Mouse (Mus musculus) cortical plate, adult 2 months (tissue): Measurements from ENCODE around the gene Cbr2.

ENCODE experiments used
- CTCF ChIP-seq: fragments of 200-500 bp; IDR thresholded peaks from 2 replicates; pipeline ENCODE4 v1.5.1; 2011; ENCODE audit warnings: mild to moderate bottlenecking, control low read depth, low read length; ENCODE audit not compliant: insufficient read depth; ENCODE audit errors: extremely low read depth
- POLR2A ChIP-seq: fragments of 200-500 bp; IDR thresholded peaks from 2 replicates; pipeline ENCODE4 v1.6.1; 2011; ENCODE audit warnings: mild to moderate bottlenecking, low read length, control low read depth; ENCODE audit not compliant: insufficient read depth; ENCODE audit errors: extremely low read depth

GRCm38 (mm10) chr11:120733521-120733920 lies 1.6 kb upstream of the Cbr2 start:
- TF ChIP-seq CTCF (no peak), POLR2A (no peak)
